Mouse (Mus musculus) kidney, embryonic 14.5 days (tissue): ENCODE results near the gene Med6. TPM values are rescaled to one million over a fixed set of nuclear protein-coding genes. Genes with fewer than 3 reads are reported as not detected.

Experiments
- ATAC-seq: fragments of 200-750 bp; cut with Nextera tagmentation; 2 replicates; pipeline ENCODE4 v1.8.0; 2017; ENCODE audit warnings: moderate number of reproducible peaks, mild to moderate bottlenecking, moderate TSS enrichment, moderate library complexity; ENCODE audit not compliant: low FRiP score, low TSS enrichment
- H3K27ac ChIP-seq: fragments of 300-500 bp; sonication (generic); 2 replicates; pipeline ENCODE4 v1.5.1; 2014; ENCODE audit warnings: low read depth, mild to moderate bottlenecking, low read length, moderate library complexity, mixed read lengths
- H3K27me3 ChIP-seq: fragments of 300-500 bp; sonication (generic); 2 replicates; pipeline ENCODE4 v1.6.1; 2014; ENCODE audit warnings: mild to moderate bottlenecking, low read length; ENCODE audit not compliant: control insufficient read depth, insufficient read depth
- H3K36me3 ChIP-seq: fragments of 300-500 bp; sonication (generic); 2 replicates; pipeline ENCODE4 v1.6.1; 2014; ENCODE audit warnings: low read length, mixed read lengths; ENCODE audit not compliant: control insufficient read depth, insufficient read depth
- H3K4me1 ChIP-seq: fragments of 300-500 bp; sonication (generic); 2 replicates; pipeline ENCODE4 v1.6.1; 2014; ENCODE audit warnings: low read length, mixed read lengths; ENCODE audit not compliant: control insufficient read depth, insufficient read depth
- H3K4me2 ChIP-seq: fragments of 300-500 bp; sonication (generic); replicated peaks from 2 replicates; pipeline ENCODE4 v1.6.1; 2014; ENCODE audit warnings: low read depth, mild to moderate bottlenecking, low read length
- H3K4me3 ChIP-seq: fragments of 300-500 bp; sonication (generic); 2 replicates; pipeline ENCODE4 v1.5.1; 2014; ENCODE audit warnings: mild to moderate bottlenecking, low read length
- H3K9ac ChIP-seq: fragments of 300-500 bp; sonication (generic); 2 replicates; pipeline ENCODE4 v1.6.1; 2014; ENCODE audit warnings: low read depth, mild to moderate bottlenecking, low read length, moderate library complexity
- H3K9me3 ChIP-seq: fragments of 300-500 bp; sonication (generic); 2 replicates; pipeline ENCODE4 v1.6.1; 2016; ENCODE audit warnings: low read length; ENCODE audit not compliant: control insufficient read depth
- WGBS: fragments of 180-500 bp; shearing (Covaris S2); extraction: QIAGEN DNeasy Blood & Tissue Kit; methylation state at CpG from one replicate; pipeline ENCODE4 v1.1.7; 2014; 5-methylcytosine and 5-hydroxymethylcytosine counted together
- polyA plus RNA-seq: library from polyadenylated mRNA; unstranded; fragments of >200 nt; fragmentation: Nextera tagmentation; extraction: Ambion mirVana; gene quantifications from 2 replicates; pipeline ENCODE4 v1.2.1, GENCODE M21; 2014

Med6 gene
- polyA plus RNA-seq, result 72.3 and 95.9 TPM in 2 replicates

- peaks cover 4% of the 10 kb centered on the region; the same call in 1 of the 2 replicates for H3K4me1 ChIP-seq
- H3K9me3 ChIP-seq, result no peaks in the 10 kb centered on the region
- H3K27ac ChIP-seq, result no peak within 1 kb of the TSS; the same call in 1 of the 2 replicates
- peak; percentile 100 for ATAC-seq
- peaks cover 6% of the 10 kb centered on the region; the same call in 1 of the 2 replicates for H3K36me3 ChIP-seq
- H3K9ac ChIP-seq, result peak within 1 kb of the TSS; percentile 80
- H3K4me2 ChIP-seq, result peak within 1 kb of the TSS; percentile 73
- peak within 1 kb of the TSS; percentile 96 for H3K4me3 ChIP-seq
- WGBS, result 3% methylated on average over 36 of the region's 36 CpGs
- no peaks in the 10 kb centered on the region for H3K27me3 ChIP-seq
Observed at GRCm38 (mm10) chr12:81594902-81595671, at the start of gene Med6. Gene Med6 (minus strand): TSS chr12:81595008.

- no peak overlapping the region for H3K27ac ChIP-seq
- no peak overlapping the region for H3K9ac ChIP-seq
- H3K4me3 ChIP-seq, result no peak overlapping the region
- H3K4me1 ChIP-seq, result no peaks in the 10 kb centered on the region
- WGBS, result 81% methylated on average over 11 of the region's 11 CpGs
- ATAC-seq, result no peak
- no peak overlapping the region for H3K4me2 ChIP-seq
- H3K9me3 ChIP-seq, result no peaks in the 10 kb centered on the region
- H3K27me3 ChIP-seq, result no peaks in the 10 kb centered on the region
- H3K36me3 ChIP-seq, result no peaks in the 10 kb centered on the region
Observed at GRCm38 (mm10) chr12:81642361-81643082, 47.7 kb upstream of the Med6 start.

- no peak for ATAC-seq
- 59% methylated on average over 5 of the region's 5 CpGs for WGBS
- no peak overlapping the region for H3K4me3 ChIP-seq
- H3K36me3 ChIP-seq, result no peaks in the 10 kb centered on the region
- no peaks in the 10 kb centered on the region for H3K27me3 ChIP-seq
- H3K9me3 ChIP-seq, result no peaks in the 10 kb centered on the region
- H3K4me1 ChIP-seq, result no peaks in the 10 kb centered on the region
- no peak overlapping the region for H3K9ac ChIP-seq
- H3K27ac ChIP-seq, result no peak overlapping the region
- H3K4me2 ChIP-seq, result no peak overlapping the region
Observed at GRCm38 (mm10) chr12:81640656-81641055, 45.8 kb upstream of the Med6 start.

GRCm38 (mm10) chr12:81633246-81633645 lies 38.4 kb upstream of the Med6 start:
- Histone ChIP-seq H3K4me1 (peaks cover 6% of the 10 kb centered on the region; the same call in 1 of the 2 replicates), H3K4me2 (no peak overlapping the region), H3K36me3 (no peaks in the 10 kb centered on the region), H3K9ac (no peak overlapping the region), H3K4me3 (no peak overlapping the region), H3K9me3 (no peaks in the 10 kb centered on the region), H3K27me3 (peaks cover 52% of the 10 kb centered on the region), H3K27ac (no peak overlapping the region)
- 82% methylated on average over 2 of the region's 2 CpGs for WGBS
- no peak for ATAC-seq

GRCm38 (mm10) chr12:81631661-81632401 lies 37.0 kb upstream of the Med6 start:
- Histone ChIP-seq H3K4me3 (peak overlapping the region; percentile 59), H3K9ac (peak overlapping the region; percentile 54), H3K4me1 (peaks cover 6% of the 10 kb centered on the region; the same call in 1 of the 2 replicates), H3K27ac (no peak overlapping the region), H3K4me2 (peak overlapping the region; percentile 98), H3K27me3 (peaks cover 65% of the 10 kb centered on the region), H3K36me3 (no peaks in the 10 kb centered on the region), H3K9me3 (no peaks in the 10 kb centered on the region)
- 4% methylated on average over 31 of the region's 31 CpGs for WGBS
- peak; percentile 39; the same call in 1 of the 2 replicates for ATAC-seq

- H3K27ac ChIP-seq, result no peak within 1 kb of the TSS
- H3K4me2 ChIP-seq, result peak within 1 kb of the TSS; percentile 98
Observed at GRCm38 (mm10) chr12:81630915-81631660, 36.3 kb upstream of the Med6 start, which contains the start of gene Ttc9. Gene Ttc9 (plus strand): TSS chr12:81631249.

GRCm38 (mm10) chr12:81630520-81630914 lies 35.7 kb upstream of the Med6 start:
- no peaks in the 10 kb centered on the region for H3K36me3 ChIP-seq
- H3K4me1 ChIP-seq, result peaks cover 6% of the 10 kb centered on the region; the same call in 1 of the 2 replicates
- no peak overlapping the region for H3K27ac ChIP-seq
- peaks cover 77% of the 10 kb centered on the region for H3K27me3 ChIP-seq
- under 1% methylated on average over 16 of the region's 16 CpGs for WGBS
- H3K9me3 ChIP-seq, result no peaks in the 10 kb centered on the region
- peak overlapping the region; percentile 59 for H3K4me3 ChIP-seq
- H3K9ac ChIP-seq, result no peak overlapping the region; the same call in 1 of the 2 replicates
- ATAC-seq, result peak; percentile 69
- H3K4me2 ChIP-seq, result peak overlapping the region; percentile 98

More at GRCm38 (mm10) chr12:81630915-81631660, 36.3 kb upstream of the Med6 start, which contains the start of gene Ttc9:
- peaks cover 6% of the 10 kb centered on the region; the same call in 1 of the 2 replicates for H3K4me1 ChIP-seq
- peak within 1 kb of the TSS; percentile 59 for H3K4me3 ChIP-seq
- peaks cover 72% of the 10 kb centered on the region for H3K27me3 ChIP-seq
- H3K9me3 ChIP-seq, result no peaks in the 10 kb centered on the region
- H3K9ac ChIP-seq, result peak within 1 kb of the TSS; percentile 54
- peak; percentile 79 for ATAC-seq
- under 1% methylated on average over 64 of the region's 82 CpGs for WGBS
- no peaks in the 10 kb centered on the region for H3K36me3 ChIP-seq

- Histone ChIP-seq H3K4me3 (no peak overlapping the region), H3K9ac (no peak overlapping the region), H3K4me1 (peaks cover 6% of the 10 kb centered on the region; the same call in 1 of the 2 replicates), H3K4me2 (no peak overlapping the region), H3K36me3 (no peaks in the 10 kb centered on the region), H3K9me3 (no peaks in the 10 kb centered on the region), H3K27me3 (peaks cover 73% of the 10 kb centered on the region), H3K27ac (no peak overlapping the region)
- WGBS, result 84% methylated on average over 4 of the region's 4 CpGs
- no peak for ATAC-seq
Observed at GRCm38 (mm10) chr12:81628091-81628490, 33.3 kb upstream of the Med6 start.
